9 mouse cellular contexts compared by ENCODE assay signal in the genomic region with DNA sequence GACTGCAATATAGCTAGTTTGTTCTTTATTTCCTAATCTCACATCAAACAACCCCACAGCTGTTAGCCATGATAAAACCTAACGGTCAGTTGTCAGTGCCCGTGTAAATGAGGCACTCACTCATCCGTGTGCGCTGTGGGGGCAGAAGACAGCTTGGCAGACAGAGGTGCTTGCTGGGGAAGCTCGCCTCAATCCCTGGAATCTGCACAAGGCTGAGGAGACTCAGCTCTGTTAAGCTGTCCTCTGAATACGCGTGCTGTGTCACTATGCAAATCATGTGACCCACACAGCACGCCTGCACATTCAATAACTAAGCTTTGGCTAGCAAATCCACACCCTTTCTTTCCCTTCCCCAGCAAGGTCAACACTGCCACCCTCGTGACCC. TPM values are rescaled to one million over a fixed set of nuclear protein-coding genes. Genes with fewer than 3 reads are reported as not detected.
DNase-seq lines count a peak whose midpoint lies in the region; ATAC-seq lines count a peak whose summit lies in the region.
"Had no signal": no experiment of that assay in that cellular context is flagged by ENCODE, and none has a peak within 500 bp of the region (broad histone marks: within the 10 kb centered on the region; RNA-seq: fewer than 3 reads in every experiment).

No protein-coding gene starts in this region.

- 0 out of 2 replicates have a peak overlapping the region, but pooled peaks have one; percentile 22 for H3K27ac ChIP-seq in heart, embryonic 11.5 days (ENCODE audit: low read depth, low read length)
- H3K27ac ChIP-seq in brown adipose tissue, adult 24 weeks (replicated peaks; ENCODE audit: low read depth, low read length) = peak overlapping the region; percentile 37

- peak overlapping the region; percentile 28; the same call in 1 of the 2 replicates for H3K9ac ChIP-seq in heart, embryonic 11.5 days (ENCODE audit: low read depth, low read length)

- intact Hi-C loops in heart, postnatal 10 days (cut with DNase I) = no loop called here

- H3K36me3 ChIP-seq in heart, embryonic 11.5 days (ENCODE audit: control insufficient read depth, insufficient read depth, low read length) = no peaks in the 10 kb centered on the region

- H3K4me1 ChIP-seq in heart, embryonic 11.5 days (ENCODE audit: control insufficient read depth, insufficient read depth, low read length) = peaks cover 18% of the 10 kb centered on the region
- H3K4me1 ChIP-seq in brown adipose tissue, adult 24 weeks (ENCODE audit: control insufficient read depth, insufficient read depth, insufficient read length, low read length) = peaks cover 7% of the 10 kb centered on the region

- ATAC-seq in heart, embryonic 11.5 days (replicated peaks; ENCODE audit: insufficient number of reproducible peaks, low FRiP score, low TSS enrichment) = no peak
- ATAC-seq in megakaryocyte progenitor cell, adult 5-6 weeks (replicated peaks; ENCODE audit: poor library complexity) = peak; percentile 66
- ATAC-seq: Patski had no signal

- peak overlapping the region; percentile 9; the same call in 1 of the 2 replicates for H3K4me2 ChIP-seq in heart, embryonic 11.5 days

- no peak for DNase-seq in heart, postnatal 10 days
- peak; percentile 38 for DNase-seq in kidney, adult 11 months
- no peak for DNase-seq in right cerebral cortex, postnatal 25 days
- DNase-seq in cerebellum, adult 18-20 months = no peak
- no peak for DNase-seq in testis, postnatal 10 days (ENCODE audit: low spot score)

- H3K4me3 ChIP-seq in heart, embryonic 11.5 days (ENCODE audit: low read depth, low read length) = no peak overlapping the region
- H3K4me3 ChIP-seq in brown adipose tissue, adult 24 weeks (ENCODE audit: insufficient read depth, low read depth, low read length) = no peak overlapping the region

- H3K27me3 ChIP-seq in heart, embryonic 11.5 days (ENCODE audit: control insufficient read depth, insufficient read depth, low read length) = no peaks in the 10 kb centered on the region
- H3K27me3 ChIP-seq: Patski had no signal

- no peaks in the 10 kb centered on the region for H3K9me3 ChIP-seq in heart, embryonic 11.5 days (replicated peaks; ENCODE audit: control insufficient read depth, low read length)

- WGBS in heart, embryonic 11.5 days (ENCODE audit: insufficient replicate concordance) = 32% methylated on average over 9 of the region's 9 CpGs

RNA-seq across cellular contexts. Expression of a gene that starts 17.9 kb away (rescaled TPM):
- 14.9 and 19.7 TPM in 2 replicates for polyA plus RNA-seq in heart, embryonic 11.5 days (2014; fragmentation: Nextera tagmentation; extraction: Ambion mirVana)
- total RNA-seq in heart, postnatal 10 days (2021) = 10 to 100 TPM; 25.3 to 29.7 TPM
- polyA plus RNA-seq in brown adipose tissue, adult 24 weeks (2012; ENCODE audit: insufficient read depth, insufficient read length, missing spikeins) = 10.1 and 14.5 TPM in 2 replicates
- total RNA-seq in megakaryocyte progenitor cell, adult 5-6 weeks (2015) = 16.3 and 25.2 TPM in 2 replicates
- total RNA-seq in megakaryocyte progenitor cell, adult 5-6 weeks (2017) = 15.9 and 21.5 TPM in 2 replicates
